Mouse (Mus musculus): ENCODE measurements around the gene Zfp74. TPM values are rescaled to one million over a fixed set of nuclear protein-coding genes. Genes with fewer than 3 reads are reported as not detected.

The Zfp74 gene
- total and polyA plus RNA-seq, 3 experiments, result 9.6 to 24.4 (median 10.3) TPM

Small RNAs within 50 kb of the gene (microRNA-seq; reads per million reads assigned to microRNA genes)
- gene Mir7668, result 0.66 to 1.2 reads per million in 2 experiments

Other genes starting within 250 kb of the Zfp74 start
- gene Catsperg2, start 227.1 kb downstream of the Zfp74 start, total RNA-seq (2021), result not detected
- 0.07 TPM in 1 of 2 replicates, not detected in the other for gene Catsperg2, start 227.1 kb downstream of the Zfp74 start, polyA plus RNA-seq (2012; rRNA removed)
- 10 to 100 TPM; 13.3 to 15.0 TPM for gene Zfp84, start 185.5 kb downstream of the Zfp74 start, total RNA-seq (2021)
- 0.87 and 1.4 TPM in 2 replicates for gene Zfp84, start 185.5 kb downstream of the Zfp74 start, polyA plus RNA-seq (2012; rRNA removed)
- gene Zfp30, start 170.1 kb downstream of the Zfp74 start, total RNA-seq (2021), result 1 to 10 TPM; 2.1 to 3.9 TPM
- 2.4 and 2.5 TPM in 2 replicates for gene Zfp30, start 170.1 kb downstream of the Zfp74 start, polyA plus RNA-seq (2012; rRNA removed)
- gene Zfp790, start 138.0 kb downstream of the Zfp74 start, total RNA-seq (2021), result 10 to 100 TPM; 14.4 to 15.8 TPM
- gene Zfp790, start 138.0 kb downstream of the Zfp74 start, polyA plus RNA-seq (2012; rRNA removed), result 0.58 and 0.71 TPM in 2 replicates
- 1 to 10 TPM in 1 of 2 experiments, under 1 TPM in 1; 0.61 to 1.0 TPM for gene Zfp940, start 100.4 kb downstream of the Zfp74 start, total RNA-seq (2021)
- 0.03 and 0.15 TPM in 2 replicates for gene Zfp940, start 100.4 kb downstream of the Zfp74 start, polyA plus RNA-seq (2012; rRNA removed)
- 1 to 10 TPM; 5.2 to 5.8 TPM for gene Zfp420, start 94.1 kb downstream of the Zfp74 start, total RNA-seq (2021)
- 0.29 and 0.57 TPM in 2 replicates for gene Zfp420, start 94.1 kb downstream of the Zfp74 start, polyA plus RNA-seq (2012; rRNA removed)
- 10 to 100 TPM in 1 of 2 experiments, 1 to 10 TPM in 1; 9.7 to 11.1 TPM for gene Zfp27, start 47.5 kb downstream of the Zfp74 start, total RNA-seq (2021)
- 0.90 and 0.91 TPM in 2 replicates for gene Zfp27, start 47.5 kb downstream of the Zfp74 start, polyA plus RNA-seq (2012; rRNA removed)
- gene Zfp383, start 45.9 kb downstream of the Zfp74 start, total RNA-seq (2021), result 1 to 10 TPM; 4.0 to 7.8 TPM
- gene Zfp383, start 45.9 kb downstream of the Zfp74 start, polyA plus RNA-seq (2012; rRNA removed), result 0.26 and 0.39 TPM in 2 replicates
- 1 to 10 TPM; 5.2 to 7.1 TPM for gene Zfp568, start 29.9 kb upstream of the Zfp74 start, total RNA-seq (2021)
- gene Zfp568, start 29.9 kb upstream of the Zfp74 start, polyA plus RNA-seq (2012; rRNA removed), result 1.1 and 1.6 TPM in 2 replicates
- 1 to 10 TPM; 2.1 to 2.8 TPM for gene Zfp14, start 97.3 kb upstream of the Zfp74 start, total RNA-seq (2021)
- 0.81 and 1.7 TPM in 2 replicates for gene Zfp14, start 97.3 kb upstream of the Zfp74 start, polyA plus RNA-seq (2012; rRNA removed)
- 1 to 10 TPM; 1.6 to 2.5 TPM for gene Zfp82, start 118.8 kb upstream of the Zfp74 start, total RNA-seq (2021)
- gene Zfp82, start 118.8 kb upstream of the Zfp74 start, polyA plus RNA-seq (2012; rRNA removed), result 0.06 and 0.11 TPM in 2 replicates
- under 1 TPM in 1 of 2 experiments, not detected in 1; 0.73 TPM for gene Gm26920, start 136.3 kb upstream of the Zfp74 start, total RNA-seq (2021)
- not detected in 2 replicates for gene Gm26920, start 136.3 kb upstream of the Zfp74 start, polyA plus RNA-seq (2012; rRNA removed)
- 1 to 10 TPM; 2.2 to 2.6 TPM for gene Zfp566, start 136.4 kb upstream of the Zfp74 start, total RNA-seq (2021)
- 1.5 and 1.6 TPM in 2 replicates for gene Zfp566, start 136.4 kb upstream of the Zfp74 start, polyA plus RNA-seq (2012; rRNA removed)
- 10 to 100 TPM; 35.4 to 39.5 TPM for gene Zfp260, start 140.7 kb upstream of the Zfp74 start, total RNA-seq (2021)
- gene Zfp260, start 140.7 kb upstream of the Zfp74 start, polyA plus RNA-seq (2012; rRNA removed), result 6.2 and 9.7 TPM in 2 replicates
- 1 to 10 TPM; 2.5 to 4.2 TPM for gene Zfp382, start 167.9 kb upstream of the Zfp74 start, total RNA-seq (2021)
- gene Zfp382, start 167.9 kb upstream of the Zfp74 start, polyA plus RNA-seq (2012; rRNA removed), result 0.07 and 0.44 TPM in 2 replicates
- 10 to 100 TPM; 45.7 to 52.1 TPM for gene Zfp146, start 215.7 kb upstream of the Zfp74 start, total RNA-seq (2021)
- 2.2 and 2.5 TPM in 2 replicates for gene Zfp146, start 215.7 kb upstream of the Zfp74 start, polyA plus RNA-seq (2012; rRNA removed)
- 100 to 1,000 TPM; 353 to 482 TPM for gene Cox7a1, start 230.1 kb upstream of the Zfp74 start, total RNA-seq (2021)
- gene Cox7a1, start 230.1 kb upstream of the Zfp74 start, polyA plus RNA-seq (2012; rRNA removed), result 27.2 and 28.9 TPM in 2 replicates
- 100 to 1,000 TPM; 629 to 666 TPM for gene Capns1, start 244.7 kb upstream of the Zfp74 start, total RNA-seq (2021)
- 1,680 and 2,038 TPM in 2 replicates for gene Capns1, start 244.7 kb upstream of the Zfp74 start, polyA plus RNA-seq (2012; rRNA removed)